Mouse (Mus musculus): Measurements from ENCODE around the gene Hcrtr1. TPM values are rescaled to one million over a fixed set of nuclear protein-coding genes. Genes with fewer than 3 reads are reported as not detected.

Gene Hcrtr1
- total RNA-seq, 2 experiments from 2014 or later, result not detected

DNA sequence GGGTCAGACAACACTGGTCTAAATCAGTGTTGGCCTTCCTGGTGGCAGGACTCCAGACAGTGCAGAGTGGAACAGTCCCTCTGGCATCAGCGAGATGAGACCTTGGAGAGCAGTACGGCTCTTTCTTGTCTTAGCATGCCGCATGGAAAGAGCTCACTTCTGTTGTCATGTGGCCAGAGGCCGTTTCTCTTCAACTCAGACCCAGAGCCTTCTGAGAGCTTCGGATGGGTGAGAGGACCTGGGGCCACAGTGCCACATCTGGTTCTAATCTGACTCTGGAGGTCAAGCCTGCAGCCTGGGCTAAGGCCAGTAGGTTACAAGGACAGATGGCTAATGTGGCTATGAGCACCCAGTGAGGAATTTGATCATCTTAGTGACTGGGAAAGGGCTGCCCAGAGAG, 13.2 kb downstream of the Hcrtr1 start:
- DNase-seq, result no peak
- intact Hi-C loops (cut with DNase I), result no loop called here

DNA sequence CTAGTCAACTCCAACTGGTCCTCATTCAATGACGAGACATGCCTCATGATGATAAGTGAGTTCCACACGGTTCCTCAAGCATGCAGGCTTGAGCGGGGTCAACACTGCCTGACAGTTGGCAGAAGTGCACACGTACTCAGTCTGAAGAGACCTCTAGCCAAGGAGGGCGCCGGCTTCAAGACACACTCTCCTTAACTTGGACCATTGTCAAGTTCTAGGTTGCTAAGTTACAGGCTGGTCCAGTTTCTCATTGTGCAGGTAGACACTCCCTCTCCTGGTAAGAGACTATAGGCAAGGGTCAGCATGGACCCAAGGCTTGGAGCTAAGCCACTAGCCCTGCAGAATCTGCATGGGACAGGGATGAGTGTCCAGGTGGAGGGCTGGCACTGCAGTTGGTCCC, 14.0 kb downstream of the Hcrtr1 start:
- no peak for DNase-seq
- intact Hi-C loops (cut with DNase I), result no loop called here

GRCm38 (mm10) chr4:130124110-130124509, 15.0 kb downstream of the Hcrtr1 start:
- intact Hi-C loops (cut with DNase I), result no loop called here
- no peak for DNase-seq

DNA sequence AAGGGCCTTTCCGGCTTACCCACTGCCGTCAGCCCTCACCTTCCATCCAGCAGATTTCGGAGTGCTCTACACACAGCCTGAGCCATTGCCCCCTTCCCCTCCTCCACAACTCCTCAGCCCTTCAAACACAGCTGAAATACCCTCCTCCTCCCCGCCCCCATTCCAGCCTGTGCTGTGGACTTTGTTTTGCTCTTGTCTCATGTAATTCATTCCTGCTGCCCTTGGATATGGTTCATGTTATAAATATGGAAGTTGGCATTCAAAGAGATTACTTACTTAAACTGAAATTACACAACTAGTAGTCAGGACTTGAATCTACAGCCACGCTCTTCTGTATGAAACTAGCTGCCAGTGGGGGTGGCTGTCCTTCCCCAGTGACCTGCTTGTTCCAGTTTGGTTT, 16.1 kb downstream of the Hcrtr1 start:
- no peak for DNase-seq
- intact Hi-C loops (cut with DNase I), result no loop called here

- intact Hi-C loops (cut with DNase I), result no loop called here
- DNase-seq, result no peak
Measured at GRCm38 (mm10) chr4:130121560-130121959, 17.6 kb downstream of the Hcrtr1 start.

DNA sequence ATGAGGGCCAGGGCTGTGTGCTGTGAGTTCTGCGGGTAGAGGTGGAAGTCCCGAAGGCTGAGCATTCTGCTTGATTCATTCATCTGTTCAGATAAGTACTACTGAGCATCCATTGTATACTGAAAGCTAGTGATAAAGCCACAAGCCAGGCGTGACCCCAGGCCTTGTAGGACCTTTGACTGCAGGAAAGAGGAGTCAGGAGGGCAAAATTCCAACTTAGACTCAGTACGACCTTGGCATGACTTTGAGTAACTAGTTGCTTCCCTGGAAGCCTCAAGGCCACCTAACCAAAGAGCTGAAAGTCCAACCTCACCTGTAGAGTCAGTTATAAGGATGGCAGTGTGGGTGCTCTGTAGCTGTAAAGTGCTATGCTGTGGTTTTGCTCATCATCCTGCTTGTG, 18.4 kb downstream of the Hcrtr1 start:
- intact Hi-C loops (cut with DNase I), result no loop called here
- no peak for DNase-seq

DNA sequence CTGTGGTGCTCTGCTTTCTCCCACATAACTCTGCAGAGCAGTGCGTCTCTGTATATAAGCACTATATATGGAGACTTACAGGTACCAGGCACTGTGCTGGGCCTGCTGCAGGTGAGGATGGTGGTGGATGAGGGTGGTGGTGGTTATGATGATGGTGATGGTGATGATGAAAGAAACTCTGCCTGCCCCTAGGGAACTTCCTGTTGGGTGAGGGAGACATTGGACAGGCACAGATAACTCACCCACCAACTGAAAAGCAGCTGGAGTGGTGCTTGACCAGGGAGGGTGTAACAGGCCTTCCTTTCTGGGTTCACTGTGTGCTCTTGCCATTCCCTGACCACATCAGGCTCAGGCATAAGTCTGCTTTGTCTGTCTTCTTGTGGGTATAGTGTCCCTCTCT, 26.4 kb downstream of the Hcrtr1 start:
- DNase-seq, result no peak
- intact Hi-C loops (cut with DNase I), result no loop called here

GRCm38 (mm10) chr4:130112299-130112698, 26.9 kb downstream of the Hcrtr1 start:
- peak; percentile 44 to 51 for DNase-seq
- intact Hi-C loops (cut with DNase I), result no loop called here

DNA sequence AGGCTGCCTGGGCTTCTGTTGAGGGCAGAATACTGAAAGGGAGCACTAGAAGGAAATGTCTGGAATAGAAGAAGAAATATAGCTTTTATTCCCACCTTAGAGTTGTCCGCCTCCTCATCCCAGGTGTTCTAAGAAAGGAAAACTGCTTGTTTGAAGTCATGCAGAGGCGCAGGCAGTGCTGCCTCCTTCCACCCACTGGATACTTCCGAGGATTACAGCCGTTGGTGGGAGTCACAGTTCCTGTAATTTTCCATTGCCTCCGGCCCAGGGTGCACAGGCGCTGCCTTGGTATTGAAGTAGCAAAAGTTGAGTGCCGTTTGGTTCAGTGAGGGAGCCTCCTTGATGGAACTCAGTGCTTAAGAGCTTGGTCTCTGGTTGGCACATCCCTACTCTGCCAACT, 29.1 kb downstream of the Hcrtr1 start:
- no peak for DNase-seq

GRCm38 (mm10) chr4:130109666-130110065, 29.5 kb downstream of the Hcrtr1 start:
- DNase-seq, result no peak
- intact Hi-C loops (cut with DNase I), result no loop called here

More for the DNA sequence above, 29.1 kb downstream of the Hcrtr1 start:
- intact Hi-C loops (cut with DNase I), result no loop called here

DNA sequence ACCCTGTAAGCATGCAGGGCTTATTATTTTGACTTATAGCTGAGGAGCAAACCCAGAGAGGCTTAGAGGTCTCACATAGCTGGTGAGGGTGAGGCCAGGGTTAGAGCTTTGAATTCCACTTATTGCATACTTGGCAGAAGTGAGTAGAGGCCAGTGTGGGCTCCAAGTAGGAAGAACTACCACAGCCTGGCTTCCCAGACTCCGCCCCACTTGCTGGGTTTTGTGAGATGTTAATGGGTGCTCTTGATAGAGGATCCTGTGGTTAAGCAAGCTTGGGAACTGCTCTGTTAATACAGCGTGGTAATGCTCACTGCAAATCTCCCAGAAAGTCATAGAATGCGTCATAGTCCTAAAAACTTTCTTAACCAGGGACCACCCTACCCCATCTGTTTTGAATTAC, 30.2 kb downstream of the Hcrtr1 start:
- intact Hi-C loops (cut with DNase I), result no loop called here
- DNase-seq, result no peak

DNA sequence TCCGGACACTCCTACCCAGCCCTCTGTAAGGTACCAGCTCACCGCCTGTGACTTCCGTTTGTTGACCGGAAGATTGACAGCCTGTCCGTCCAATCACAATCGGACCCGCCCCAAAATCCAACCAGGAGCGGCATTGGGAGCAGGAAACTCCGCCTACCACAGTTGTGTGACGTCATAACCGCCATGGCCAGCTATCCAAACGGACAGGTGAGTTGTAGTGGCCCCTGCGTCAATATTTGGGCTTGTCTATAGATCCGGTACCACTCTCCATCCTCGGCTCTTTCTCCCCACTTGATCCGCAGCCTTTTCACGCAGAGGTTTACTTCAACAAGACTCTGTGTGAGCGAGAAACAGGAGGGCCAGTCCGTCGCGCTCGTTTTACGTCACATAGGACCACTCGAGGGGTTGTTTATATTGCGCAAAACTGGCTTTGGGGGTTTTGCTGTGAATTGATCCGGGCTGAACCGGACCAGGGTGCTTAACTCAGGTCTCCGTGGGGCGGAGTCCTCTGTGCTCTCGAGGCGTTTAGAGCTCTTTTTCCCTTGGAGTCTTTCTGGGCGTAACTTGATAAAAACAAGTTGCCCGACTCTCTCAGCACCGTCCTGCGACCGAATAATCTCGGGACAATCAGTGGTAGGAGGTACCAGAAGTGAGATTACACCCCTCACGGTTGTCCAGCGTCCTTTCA, 31.6 kb downstream of the Hcrtr1 start:
- peak; percentile 100 for DNase-seq
- intact Hi-C loops (cut with DNase I), result no loop called here

DNA sequence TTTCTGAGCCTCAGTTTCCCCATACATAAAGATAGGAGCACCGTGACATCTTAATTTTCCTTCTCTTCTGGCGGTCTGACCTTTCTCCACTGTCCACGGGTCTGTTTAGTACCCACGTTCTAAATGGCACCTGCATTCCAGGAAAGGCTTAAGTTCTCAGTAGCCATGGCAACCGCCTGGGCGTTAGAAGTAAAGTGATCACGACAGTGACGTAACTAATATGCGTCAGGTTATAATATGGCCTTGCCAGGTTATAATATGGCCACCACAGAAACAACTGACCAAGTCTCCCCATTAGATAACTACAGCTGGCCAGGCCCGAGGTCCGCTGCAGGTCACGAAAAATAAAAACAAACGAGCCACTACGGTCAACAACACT, 32.1 kb downstream of the Hcrtr1 start:
- no peak for DNase-seq
- intact Hi-C loops (cut with DNase I), result no loop called here

DNA sequence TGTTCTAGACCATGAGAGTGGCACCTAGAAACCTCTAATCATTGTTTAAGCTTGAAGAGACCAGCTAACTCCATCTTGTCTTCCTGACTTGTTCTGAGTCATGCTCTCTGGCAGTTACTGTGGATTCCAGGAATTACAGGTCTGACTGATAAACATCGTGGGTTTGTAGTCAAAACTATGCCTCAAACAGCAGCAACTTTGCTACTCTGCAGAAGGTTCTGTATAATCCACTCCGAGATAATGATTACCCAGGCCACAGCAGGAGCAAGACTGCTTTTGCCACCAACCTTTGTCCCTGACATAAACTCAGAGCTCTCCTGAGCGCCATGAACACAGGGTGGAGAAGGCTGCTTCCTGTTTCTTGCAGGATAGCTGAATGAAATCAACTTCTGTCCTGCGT, 34.6 kb downstream of the Hcrtr1 start:
- DNase-seq, result no peak
- intact Hi-C loops (cut with DNase I), result no loop called here

DNA sequence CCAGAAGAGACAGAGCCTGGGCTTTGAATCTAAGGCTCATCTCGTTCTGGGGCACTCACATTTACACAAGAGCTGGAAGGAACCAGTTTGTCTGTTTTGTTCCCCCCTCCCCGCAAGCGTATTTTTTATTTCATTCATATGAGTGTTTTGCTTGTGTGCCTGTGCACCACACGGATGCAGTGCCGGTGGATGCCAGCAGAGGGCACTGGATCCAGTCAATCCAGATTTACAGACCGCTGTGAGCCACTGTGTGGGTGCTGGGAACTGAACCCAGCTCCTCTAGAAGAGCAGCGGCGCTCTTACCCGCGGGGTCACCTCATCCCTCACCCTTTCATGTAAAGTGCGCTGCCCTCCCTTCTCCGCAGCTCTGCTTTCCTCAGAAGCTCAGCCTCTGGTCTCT, 35.5 kb downstream of the Hcrtr1 start:
- DNase-seq, result no peak
- intact Hi-C loops (cut with DNase I), result no loop called here

DNA sequence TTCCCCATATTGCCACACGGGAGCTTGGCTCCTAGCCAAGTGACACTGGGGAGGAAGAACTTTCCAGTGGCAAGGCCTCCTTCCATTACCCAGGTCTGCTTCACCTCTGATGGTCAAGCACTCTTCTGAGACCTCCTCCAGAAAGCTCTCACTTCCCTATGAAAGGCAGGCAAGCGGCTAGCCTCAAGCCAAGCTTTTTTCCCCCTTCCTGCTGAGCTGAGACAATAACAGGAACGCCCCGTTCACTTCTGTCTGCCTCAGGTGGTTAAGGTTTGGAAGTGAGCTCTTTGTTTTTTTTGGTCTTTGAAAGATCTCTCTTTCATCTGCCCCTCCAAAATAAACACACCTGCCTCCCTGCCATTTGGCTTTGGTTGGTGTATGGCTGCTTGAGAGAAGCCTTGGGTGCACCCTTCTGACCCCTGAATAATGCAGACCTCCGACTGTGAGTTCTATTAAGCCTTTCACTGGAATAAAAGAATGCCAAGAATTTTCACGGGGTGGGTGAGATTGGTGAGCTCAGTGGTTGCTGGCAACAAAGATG, 37.0 kb downstream of the Hcrtr1 start, which contains the start of gene Pef1:
TSS of gene Pef1 (plus strand) at position 448 of the 541 bp plus-strand sequence.
- intact Hi-C loops (cut with DNase I), result no loop called here
- DNase-seq, result no peak

GRCm38 (mm10) chr4:130101183-130101582, 38.0 kb downstream of the Hcrtr1 start:
- intact Hi-C loops (cut with DNase I), result no loop called here

GRCm38 (mm10) chr4:130095137-130095536, 44.0 kb downstream of the Hcrtr1 start:
- DNase-seq, result no peak
- intact Hi-C loops (cut with DNase I), result no loop called here

More at GRCm38 (mm10) chr4:130101183-130101582, 38.0 kb downstream of the Hcrtr1 start:
- DNase-seq, result peak in 1 of 2 experiments; percentile 40

- intact Hi-C loops (cut with DNase I), result loop anchor here (1.0 to 10.0 kb wide), 4 partner anchors 51 to 382 kb away; no protein-coding TSS in a partner anchor
- peak; percentile 93 to 96 for DNase-seq
Measured at GRCm38 (mm10) chr4:130087293-130087692, 51.9 kb downstream of the Hcrtr1 start.

DNA sequence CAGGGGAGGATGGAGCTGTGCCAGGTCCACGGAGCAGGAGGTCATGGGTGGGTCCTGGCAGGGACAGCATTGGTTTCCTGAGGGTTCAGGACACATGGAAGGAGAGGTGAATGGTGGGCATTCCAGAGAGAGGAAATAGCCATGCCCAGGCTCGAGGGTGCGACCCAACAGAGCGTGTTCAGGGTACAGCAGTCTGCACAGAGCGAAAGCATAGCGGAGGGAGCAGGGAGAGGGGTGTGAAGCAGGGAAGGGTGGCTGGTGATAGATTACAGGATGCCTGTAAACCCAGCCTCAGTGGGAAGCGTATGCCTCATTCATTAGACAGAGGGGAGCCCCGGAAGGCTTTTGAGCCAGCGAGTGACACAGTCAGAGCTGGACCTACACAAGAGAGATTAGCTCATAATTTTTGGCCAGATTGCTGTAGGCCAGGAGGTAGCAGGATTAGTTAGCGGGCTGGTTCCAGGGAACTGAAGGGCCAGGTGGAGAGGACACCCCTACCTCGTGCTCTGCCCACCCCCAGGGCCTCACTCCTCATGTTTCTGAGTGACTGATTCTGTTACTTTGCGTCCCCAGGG, 53.8 kb downstream of the Hcrtr1 start:
- DNase-seq, result no peak

DNA sequence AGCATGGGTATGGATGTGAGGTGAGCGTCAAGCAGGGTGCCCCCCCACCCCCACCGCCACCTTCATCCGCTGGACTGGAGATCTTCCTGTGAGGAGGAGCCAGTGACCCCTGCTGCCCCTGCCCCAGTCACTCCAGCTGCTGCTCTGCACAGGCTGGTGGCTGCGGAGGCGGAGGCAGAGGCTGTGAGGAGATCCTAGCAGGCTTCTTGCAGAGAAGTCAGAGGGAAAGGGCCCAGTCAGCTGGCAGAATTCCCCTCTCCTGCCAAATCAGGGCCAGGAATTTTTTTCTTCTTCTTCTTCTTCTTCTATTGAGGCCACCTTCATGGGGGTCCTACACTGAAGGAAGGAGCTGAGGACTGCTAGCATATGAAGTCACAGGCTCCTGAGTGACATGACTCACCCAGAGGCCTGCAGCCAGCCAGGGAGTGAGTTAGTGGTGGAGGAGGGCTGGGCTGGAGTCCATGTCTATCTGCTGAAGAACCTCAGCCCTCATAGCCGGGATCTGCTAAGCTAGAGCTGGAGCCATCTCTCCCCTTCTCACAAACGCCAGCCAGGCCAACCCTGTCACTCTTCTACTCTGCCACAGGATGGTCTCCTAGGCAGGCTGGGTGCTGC, 54.7 kb downstream of the Hcrtr1 start:
- intact Hi-C loops (cut with DNase I), result loop anchor here (10.0 kb wide), 1 partner anchor 380 kb away; no protein-coding TSS in a partner anchor
- DNase-seq, result peak; percentile 75 to 81

More for the DNA sequence above, 53.8 kb downstream of the Hcrtr1 start:
- intact Hi-C loops (cut with DNase I), result loop anchor here (5.0 to 10.0 kb wide), 2 partner anchors 298 to 381 kb away; no protein-coding TSS in a partner anchor
